Mouse (Mus musculus) spleen, adult 2 months (tissue): ENCODE data around the gene Gm5136.

Experiments used
- CTCF ChIP-seq: fragments of 200-500 bp; IDR thresholded peaks from 2 replicates; pipeline ENCODE4 v1.5.1; 2011; ENCODE audit warnings: mild to moderate bottlenecking, inconsistent platforms; ENCODE audit not compliant: insufficient read depth, insufficient read length, insufficient replicate concordance; ENCODE audit errors: extremely low read depth
- POLR2A ChIP-seq: fragments of 200-500 bp; IDR thresholded peaks from 2 replicates; pipeline ENCODE4 v1.6.1; 2011; ENCODE audit warnings: low read depth, low read length, inconsistent platforms

GRCm38 (mm10) chr10:108724878-108725277, 24.9 kb upstream of the Gm5136 start:
- TF ChIP-seq CTCF (no peak), POLR2A (no peak)
